Mouse (Mus musculus) thymus, adult 18-20 months (tissue): ENCODE measurements around the gene Zfp59.
"Not testable (repeated sequence)": the region's sequence is repeated elsewhere in the genome, so short reads cannot be mapped to it uniquely, and the experiment has no call there.

Experiments
- DNase-seq, 2 experiments: peaks; one replicate each; pipeline ENCODE4 v3.0.0; 2022; ENCODE audit warnings: mixed read lengths in 2 of 2

The Zfp59 gene

DNA sequence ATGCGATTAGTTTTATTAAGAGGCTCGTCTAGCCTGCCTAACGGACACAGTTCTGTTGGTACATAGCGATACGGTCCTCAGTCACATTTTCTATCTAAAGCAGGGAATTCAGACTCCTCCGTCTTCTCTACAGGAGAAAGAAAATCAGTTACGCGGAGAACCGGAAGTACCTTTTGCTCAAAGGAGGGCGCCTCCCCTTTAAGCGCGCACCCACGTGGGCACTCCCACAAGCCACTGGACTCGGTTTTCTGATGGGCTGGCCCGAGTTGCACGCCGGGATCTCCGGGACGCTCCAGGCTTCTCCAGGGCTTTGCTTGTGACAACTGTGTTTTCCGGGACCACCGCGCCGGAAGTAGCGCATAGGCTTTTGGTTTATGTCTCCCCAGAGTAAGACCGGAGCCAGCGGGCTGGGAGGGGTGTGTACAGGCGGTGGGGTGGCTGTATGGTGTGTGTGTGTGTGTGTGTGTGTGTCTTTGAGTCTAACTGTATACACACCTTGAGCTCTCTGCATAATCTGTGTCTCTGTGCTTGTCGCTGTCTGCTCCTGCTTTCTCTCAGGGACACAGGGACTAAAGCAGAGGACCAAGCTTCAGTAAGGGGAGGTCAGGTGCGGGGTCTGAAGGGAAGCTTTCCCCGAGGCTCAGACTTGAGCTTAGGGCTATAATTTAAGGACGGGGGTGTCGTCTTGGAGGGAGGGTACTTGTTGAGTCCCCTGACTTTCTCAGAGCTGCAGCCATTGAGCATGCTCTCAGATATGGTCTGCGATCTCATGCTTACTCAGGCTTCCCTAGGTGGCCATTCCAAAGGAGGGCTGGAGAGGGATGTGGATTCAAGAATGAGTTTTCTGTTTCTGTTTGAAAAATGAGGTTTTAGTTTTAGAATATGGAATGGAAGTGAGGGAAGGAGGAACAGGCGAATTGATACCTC, at the start of gene Zfp59:
Gene Zfp59, plus strand, starts transcription at position 285 of the 927 bp plus-strand sequence.
- DNase-seq = peak; percentile 68 to 81

DNA sequence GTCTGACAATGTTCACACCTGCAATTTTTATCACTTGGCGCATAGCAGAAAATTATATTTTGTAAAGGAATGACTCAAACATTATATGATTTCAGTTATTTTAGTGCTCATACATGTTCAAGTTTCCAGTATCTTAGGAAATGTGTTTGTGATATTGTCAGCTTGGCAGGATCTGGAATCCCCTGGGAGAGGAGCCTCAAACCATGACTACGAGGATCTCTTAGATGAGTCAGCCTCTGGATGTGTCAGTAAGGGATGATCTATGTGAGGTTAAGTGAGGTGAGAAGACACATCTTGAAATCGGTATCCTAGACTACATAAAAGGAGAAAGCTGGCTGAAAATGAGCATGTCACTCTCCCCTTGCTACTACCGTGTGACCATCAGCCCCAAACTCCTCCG, 49.1 kb upstream of the Zfp59 start:
- DNase-seq = no peak

DNA sequence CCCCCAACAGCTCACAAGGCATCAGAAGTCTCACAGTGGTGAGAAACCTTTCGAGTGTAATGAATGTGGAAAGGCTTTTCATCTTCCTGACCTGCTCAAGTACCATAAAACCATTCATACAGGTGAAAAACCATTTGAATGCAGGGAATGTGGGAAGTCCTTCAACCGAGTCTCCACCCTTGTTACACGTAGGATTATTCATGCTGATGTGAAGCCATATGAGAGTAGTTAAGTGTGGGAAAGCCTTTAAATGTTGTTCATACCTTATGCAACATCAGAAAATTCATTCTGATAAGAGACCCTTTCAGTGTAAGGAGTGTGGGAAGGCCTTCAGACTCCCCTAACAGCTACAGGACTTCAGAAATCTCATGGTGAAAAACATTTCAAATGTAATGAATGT, 44.5 kb upstream of the Zfp59 start:
- not testable (repeated sequence) for DNase-seq

DNA sequence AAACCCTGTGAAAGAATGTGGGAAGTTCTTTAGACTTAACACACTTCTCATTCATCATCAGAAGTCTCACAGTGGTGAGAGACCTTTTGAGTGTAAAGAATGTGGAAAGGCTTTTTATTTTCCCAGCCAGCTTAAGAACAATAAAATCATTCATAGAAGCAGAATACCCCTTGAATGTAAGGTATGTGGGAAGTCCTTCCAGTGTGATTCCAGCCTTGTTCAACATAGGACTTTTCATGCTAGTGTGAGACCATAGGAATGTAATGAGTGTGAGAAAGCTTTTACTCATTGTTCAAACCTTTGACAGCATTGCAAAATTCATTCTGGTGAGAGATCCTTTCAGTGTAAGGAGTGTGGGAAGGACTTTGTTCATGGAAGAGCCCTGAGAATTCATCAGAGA, 43.8 kb upstream of the Zfp59 start:
- DNase-seq = no peak

DNA sequence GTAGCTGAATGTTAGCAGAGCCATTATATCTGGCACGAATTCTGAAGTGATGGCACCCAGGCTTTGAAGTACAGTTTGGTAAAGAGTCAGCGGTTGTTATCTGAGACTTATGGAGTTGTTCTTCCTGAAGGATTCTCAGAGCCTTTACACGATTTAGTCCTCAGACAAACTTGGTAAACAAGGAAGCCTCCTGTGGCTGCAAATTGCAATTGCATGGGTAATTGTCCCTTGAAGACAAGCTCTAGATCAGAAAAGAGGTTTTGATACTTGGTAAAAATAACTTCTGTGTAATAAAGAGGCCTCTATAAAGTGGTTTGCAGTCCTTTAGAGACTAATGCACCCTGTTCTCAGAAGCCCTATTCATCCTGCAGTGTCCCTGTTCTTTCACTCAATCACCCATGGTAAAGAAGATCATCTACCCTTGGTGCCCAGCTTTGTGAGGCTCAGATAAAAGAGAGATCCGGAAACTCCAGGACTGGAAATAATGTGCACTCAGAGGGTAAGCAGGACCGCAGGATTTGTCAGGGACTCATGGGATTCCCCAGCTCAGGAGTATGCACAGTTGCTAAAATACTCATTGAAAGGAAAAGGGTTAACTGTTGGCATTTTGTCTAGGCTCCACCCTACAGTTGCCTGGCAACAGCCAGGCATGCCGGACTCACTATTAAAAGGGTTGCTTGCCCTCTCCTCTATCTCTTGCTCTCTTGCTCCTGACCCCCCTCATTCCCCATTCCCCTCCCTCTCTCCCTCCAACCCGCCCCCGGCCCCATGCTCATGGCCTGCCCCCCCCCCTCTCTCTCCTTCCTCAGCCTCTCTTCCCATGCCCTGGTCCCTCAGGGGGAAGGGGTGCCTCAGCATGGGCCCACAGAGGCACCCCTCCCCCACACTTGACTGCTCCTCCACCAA, 40.2 kb upstream of the Zfp59 start:
- DNase-seq = no peak

DNA sequence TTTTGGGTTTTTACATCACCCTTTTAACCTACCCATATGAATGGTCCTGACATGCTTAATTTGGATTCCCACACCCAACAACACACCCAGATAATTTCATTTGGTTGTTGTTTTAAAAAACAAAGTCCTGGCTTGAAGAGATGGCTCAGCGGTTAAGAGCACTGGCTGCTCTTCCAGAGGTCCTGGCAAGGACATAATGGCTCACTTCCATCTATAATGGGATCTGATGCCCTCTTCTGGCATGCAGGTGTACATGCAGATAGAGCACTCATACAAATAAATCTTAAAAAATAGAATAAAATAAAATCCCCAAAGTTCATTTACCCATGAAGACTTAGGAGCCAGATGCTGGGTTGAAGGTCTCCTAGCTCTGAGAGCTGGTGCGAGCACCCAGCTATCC, 37.3 kb upstream of the Zfp59 start:
- no peak for DNase-seq

DNA sequence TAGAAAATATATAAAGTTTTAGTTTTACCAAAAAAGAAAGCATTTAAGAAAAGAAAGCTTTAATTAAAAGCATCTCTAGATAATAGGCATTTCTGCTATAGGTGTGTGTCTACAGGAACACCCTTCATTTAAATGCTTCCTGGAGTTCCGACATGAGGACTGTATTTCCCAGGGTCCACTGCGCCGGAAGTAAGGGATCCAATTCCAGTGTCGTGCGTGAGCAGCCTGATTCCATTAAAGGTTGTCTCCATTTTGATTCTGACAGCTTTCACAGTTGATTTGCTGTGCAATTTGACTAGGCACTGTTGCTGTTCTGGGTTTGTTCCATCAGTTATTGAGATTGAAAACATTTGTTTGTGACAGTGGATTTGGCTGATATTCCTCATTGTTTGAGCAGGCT, 35.4 kb upstream of the Zfp59 start:
- DNase-seq = no peak

DNA sequence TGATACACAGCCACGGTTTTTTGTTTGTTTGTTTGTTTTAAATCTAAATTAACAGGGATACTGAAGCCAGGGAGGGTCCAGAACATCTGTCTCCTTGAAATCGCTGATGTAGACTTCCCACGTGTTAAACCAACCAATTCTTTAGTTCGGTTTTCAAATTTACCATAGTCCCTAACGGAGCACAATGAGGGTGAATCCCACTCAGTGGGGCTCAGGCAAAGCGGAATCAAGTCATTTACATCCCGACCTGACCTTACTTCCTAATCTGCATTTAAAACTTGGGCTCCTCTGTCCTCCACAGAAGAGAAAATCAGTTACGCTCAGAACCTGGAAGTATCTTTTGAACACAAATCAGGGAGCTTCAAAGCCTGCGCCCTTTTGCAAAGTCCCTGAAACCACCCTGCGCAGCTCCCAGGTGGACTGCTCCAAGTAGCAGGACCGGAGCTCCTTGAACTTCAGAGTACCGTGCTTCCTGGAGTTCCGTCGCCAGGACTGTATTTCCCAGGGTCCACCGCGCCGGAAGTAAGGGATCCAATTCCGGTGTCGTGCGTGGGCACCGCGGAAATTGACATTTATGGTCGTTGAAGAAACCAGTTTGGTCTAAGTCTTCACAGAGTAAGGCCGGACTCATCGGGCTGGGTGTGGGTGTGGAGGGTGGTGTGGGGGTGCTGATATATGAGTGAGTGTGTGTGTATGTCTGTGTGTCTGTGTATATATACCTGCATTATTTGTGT, 33.9 kb upstream of the Zfp59 start:
- peak; percentile 59 to 69 for DNase-seq

DNA sequence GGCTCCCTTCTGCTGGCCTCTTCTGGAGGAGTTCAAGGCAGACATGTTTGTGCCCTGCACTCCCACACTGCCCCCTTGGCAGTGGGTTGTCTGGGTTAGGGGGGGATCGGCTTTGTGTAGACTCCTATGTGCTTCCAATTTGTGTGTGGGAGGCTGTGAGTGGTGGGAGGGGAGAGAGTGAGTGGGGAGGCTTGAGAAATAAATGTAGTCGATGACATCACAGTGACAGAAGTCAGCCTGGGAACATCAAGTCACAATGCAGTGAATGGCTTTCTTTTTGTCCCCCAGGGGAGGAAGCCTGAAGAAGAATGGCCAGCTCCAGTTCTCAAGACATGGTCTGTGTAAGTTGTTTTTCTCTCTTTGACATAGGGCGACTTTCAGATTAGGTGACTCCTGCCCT, 31.5 kb upstream of the Zfp59 start, which contains the start of gene Zfp626:
Gene Zfp626, plus strand, starts transcription at position 301 of the 400 bp plus-strand sequence.
- DNase-seq = not testable (repeated sequence)

DNA sequence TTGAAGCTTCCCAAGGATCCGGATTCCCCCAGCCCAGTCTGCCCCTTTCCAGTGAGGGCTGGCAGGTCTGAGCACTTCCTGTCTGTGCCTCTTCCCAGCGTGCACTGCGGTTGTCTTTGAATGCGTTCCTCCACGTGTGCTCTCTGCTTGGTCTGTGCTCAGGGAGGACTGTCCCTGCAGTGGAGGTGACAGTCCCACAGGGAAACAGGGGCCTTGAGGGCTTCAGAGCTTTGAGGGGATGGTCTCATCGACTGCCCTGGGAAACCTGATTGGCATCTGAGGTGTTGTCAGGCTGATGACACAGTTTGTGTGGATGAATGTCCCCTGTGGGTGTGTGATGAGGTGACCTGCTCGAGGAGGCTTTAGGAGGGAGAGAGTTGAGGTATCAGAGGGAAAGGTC, 31.1 kb upstream of the Zfp59 start:
- DNase-seq = not testable (repeated sequence)

DNA sequence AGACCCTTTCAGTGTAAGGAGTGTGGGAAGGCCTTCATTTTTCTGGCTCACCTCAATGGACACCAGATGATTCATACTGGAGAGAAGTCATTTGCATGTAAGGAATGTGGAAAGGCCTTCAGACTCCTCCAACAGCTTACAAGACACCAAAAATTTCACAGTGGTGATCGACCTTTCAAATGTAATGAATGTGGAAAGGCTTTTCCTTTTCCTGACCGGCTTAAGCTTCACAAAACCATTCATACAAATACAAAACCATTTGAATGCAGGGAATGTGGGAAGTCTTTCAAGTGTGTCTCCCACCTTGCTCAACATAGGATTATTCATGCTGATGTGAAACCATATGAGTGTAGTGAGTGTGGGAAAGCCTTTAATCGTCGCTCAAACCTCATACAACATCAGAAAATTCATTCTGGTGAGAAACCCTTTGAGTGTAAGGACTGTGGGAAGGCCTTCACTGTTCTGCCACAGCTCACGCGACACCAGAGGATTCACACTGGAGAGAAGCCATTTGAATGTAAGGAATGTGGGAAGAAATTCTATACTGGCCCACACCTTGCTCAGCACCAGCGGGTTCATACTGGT, 19.8 kb upstream of the Zfp59 start:
- DNase-seq = no peak

DNA sequence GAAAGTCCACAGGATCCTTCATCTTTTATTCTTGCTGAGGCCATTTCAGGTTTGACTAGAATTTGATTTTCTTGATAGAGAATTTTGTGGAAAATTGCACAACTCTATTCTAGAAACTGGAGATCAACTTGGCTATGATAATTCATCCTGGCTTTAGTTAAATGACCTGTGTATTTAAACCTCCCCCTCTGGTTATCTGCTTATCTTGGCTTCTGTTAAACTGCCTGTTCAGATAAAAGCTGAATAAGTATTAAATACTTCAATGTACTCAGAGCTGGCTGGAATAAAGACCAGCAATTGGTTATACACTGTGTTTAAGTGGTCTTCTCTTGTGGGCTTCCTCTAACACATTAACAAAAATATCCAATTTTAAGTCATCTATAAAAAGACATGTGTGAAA, 15.8 kb upstream of the Zfp59 start:
- no peak for DNase-seq

DNA sequence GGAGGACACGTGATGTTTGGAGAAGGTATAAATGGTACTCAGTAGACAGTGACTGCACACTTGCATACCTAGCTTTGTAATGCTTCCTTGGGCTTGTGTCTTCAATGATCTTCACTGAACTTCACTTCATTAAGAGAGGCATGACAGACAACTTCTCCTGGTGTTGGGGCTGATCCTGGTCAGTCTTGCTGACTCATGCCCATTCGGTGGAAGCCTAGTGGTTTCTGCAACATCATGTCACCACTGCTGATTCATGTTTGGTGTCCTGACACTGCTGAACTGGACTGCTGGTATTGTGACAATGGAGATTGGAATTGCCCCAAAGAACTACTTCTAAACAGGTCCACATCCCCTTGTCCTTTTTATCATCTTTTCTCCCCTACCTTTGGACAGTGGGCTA, 4.3 kb upstream of the Zfp59 start:
- no peak for DNase-seq

DNA sequence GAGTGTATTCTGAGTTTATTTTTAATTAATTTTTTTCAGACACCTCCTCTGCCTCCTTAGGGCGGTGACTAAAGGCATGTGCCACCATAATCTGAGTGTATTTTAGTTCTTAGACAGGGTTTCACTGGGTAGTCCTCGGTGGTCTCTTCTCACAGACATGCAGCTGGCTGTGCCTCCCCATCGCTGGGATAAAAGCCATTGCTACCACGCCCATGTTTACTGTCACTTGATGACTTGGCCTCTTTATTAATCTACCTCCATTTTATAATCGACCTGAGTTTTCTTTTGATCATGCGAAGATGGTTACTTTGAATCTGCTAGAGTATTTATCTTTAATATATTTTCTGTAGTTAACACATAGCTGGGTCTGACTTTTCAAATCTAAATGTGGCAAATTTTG, 511 bp upstream of the Zfp59 start:
- DNase-seq = no peak

DNA sequence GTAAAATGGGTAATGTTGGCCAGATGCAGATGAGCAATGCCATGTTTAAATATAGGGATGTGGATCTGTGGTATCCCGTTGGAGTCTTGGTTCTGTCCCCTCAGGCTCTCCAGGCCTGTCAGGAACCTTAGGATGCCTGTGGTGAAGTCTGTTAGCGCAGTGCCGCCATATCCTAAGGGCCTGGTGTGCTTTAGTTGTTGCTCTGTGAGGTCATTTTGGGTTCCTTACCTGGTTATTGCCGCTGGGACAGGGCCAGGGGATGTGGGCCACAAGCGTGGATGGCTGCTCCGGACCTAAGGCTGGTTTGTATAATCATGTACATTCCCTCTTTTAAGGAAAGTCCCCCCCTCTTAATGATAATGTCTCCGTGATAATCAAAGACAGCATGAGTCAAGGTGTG, 1.2 kb downstream of the Zfp59 start:
- DNase-seq = no peak

DNA sequence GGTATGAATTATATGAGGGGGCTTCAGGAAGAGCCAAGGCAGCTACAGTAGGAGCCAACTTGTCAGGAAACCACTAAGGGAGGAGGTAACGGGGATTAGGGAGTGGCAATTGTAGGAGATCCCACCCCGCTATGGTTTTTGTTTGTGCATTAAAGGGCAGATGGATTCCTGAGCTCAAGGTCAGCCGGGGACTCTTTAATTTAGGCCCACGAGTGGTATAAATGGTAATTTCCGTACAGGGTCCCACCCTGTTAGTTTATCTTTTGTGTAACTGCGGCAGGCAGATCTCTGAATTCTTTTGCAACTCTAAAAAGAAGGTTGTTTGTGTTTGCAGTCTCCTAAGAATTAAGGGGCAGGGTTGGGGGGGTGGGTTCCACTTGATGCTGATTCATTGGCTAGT, 1.7 kb downstream of the Zfp59 start:
- DNase-seq = no peak

DNA sequence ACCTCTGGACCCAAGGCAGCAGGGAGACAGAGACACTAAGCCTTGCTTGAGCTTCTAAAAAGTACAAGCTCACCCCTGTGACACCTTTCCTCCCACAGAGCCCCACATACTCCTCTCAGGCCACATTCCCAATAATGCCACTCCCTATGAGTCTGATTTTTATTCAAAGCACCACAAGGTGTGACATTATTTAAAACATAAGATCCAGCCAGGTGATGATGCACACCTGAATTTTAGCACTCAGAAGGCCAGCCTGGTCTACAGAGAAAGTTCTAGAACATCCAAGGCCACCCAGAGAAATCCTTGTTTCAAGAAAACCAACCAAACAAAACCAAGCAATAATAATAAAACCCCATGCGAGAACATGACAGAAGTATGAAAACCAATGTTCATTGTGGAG, 18.8 kb downstream of the Zfp59 start, which contains the start of gene Zfp607a:
Gene Zfp607a, plus strand, starts transcription at position 301 of the 400 bp plus-strand sequence.
- no peak for DNase-seq

DNA sequence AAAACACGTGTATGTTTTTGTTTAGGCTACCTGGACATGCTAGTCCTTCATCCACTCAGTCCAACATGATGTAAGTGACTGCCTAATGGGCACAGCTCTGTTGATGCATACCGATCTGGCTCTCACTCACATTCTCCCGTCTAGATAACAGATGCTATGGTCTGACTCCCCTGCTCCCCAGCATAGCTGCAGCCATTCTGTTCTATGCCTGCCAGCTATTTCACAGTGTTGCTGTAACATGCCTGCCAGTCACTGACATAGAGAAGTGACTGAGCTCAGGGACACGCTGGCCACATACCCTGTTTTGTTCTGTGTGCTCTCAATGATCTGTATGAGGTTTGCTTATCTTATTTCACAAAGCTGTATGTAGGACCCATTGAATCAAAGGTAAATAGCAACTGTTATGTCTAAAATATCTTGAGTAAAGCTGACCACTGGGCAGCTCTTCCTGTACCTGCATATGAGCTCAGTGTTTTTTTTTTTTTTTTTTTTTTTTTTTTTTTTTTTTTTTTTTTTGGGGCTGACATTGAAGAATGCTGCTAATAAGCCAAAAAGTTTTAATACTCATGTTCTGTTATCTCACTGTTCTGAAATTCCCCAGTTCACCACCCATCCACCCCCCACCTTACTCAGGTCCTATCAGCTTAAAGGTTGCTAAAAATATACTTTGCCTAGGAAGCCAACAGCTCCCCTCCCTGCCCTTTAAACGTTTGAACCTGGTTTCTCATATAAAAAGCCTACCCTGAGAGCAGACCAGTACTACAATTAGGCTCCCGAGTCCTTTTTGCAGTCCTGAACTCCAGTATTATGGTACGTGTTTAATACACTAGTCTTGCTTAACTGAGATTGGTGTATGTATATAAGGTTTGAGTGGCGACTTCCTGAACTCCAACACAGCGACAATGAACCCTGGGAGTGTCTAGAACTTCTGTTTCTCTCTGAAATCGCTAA, 21.2 kb downstream of the Zfp59 start:
- DNase-seq = no peak

DNA sequence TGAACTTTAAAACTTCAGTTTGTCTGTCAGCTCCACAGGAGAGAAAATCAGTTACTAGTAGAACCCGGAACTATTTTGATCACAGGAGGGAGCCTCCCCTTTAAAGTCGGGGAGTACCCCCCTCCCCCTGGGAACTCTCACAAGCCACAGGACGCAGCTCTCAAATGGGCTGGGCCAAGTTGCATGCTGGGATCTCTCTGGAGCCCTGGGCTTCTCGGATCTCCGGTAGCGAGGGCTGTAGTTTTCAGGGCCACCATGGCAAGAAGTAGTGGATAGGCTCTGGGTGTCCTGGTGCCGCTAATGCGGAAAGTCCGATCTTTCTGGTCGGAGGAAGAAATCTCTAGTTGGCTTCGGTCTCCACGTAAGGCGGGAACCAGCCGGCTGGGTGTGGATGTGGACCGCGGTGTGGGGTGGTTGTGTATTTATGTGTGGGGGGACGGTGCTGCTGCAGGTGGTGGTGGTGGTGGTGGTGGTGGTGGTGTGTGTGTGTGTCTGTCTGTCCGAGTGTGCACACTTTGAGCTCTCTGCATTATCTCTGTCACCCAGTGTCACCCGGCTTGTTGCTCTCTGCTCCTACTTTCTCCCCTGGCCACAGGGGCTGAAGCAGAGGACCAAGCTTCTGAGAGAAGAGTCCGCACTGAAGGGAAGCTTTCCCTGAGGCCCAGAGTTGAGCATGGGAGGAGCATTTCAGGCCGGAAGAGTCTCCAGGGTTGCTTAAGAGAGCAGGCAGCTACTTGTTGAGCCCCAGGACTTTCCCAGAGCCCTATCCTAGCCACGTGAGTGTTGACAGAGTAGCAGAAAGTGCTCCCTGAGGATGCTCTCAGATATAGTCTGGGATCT, 22.2 kb downstream of the Zfp59 start:
- DNase-seq = peak; percentile 68 to 77

DNA sequence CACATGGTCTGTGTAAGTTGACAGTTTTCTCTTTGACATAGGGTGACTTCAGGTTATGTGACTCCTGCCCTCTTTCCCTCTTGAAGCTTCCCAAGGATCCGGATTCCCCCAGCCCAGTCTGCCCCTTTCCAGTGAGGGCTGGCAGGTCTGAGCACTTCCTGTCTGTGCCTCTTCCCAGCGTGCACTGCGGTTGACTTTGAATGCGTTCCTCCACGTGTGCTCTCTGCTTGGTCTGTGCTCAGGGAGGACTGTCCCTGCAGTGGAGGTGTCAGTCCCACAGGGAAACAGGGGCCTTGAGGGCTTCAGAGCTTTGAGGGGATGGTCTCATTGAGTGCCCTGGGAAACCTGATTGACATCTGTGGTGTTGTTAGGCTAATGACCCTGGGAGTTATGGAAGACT, 24.2 kb downstream of the Zfp59 start:
- DNase-seq = not testable (repeated sequence)
